Mouse (Mus musculus) heart, postnatal 25 days (tissue): ENCODE data around the gene Hist1h1d. TPM values are rescaled to one million over a fixed set of nuclear protein-coding genes. Genes with fewer than 3 reads are reported as not detected.
"Not testable (repeated sequence)": the region's sequence is repeated elsewhere in the genome, so short reads cannot be mapped to it uniquely, and the experiment has no call there.

Experiments
- DNase-seq: peaks from one replicate; pipeline ENCODE4 v3.0.0; 2022; ENCODE audit warnings: low spot score
- intact Hi-C: fragments of 180-260 bp; cut with DNase I; formaldehyde crosslinking; loops from one replicate; pipeline ENCODE4 v1.15.1; 2025
- total RNA-seq, 2 experiments: library from RNA; stranded (reverse); gene quantifications; 2 replicates each; pipeline ENCODE4 v1.2.3; 2021

The Hist1h1d gene
- total RNA-seq, 2 experiments from 2014 or later, result 1.8 to 2.5 TPM

GRCm38 (mm10) chr13:23564482-23564881, 11.4 kb downstream of the Hist1h1d start:
- intact Hi-C loops, result no loop called here
- no peak for DNase-seq

GRCm38 (mm10) chr13:23570261-23571021, 17.4 kb downstream of the Hist1h1d start:
- intact Hi-C loops, DNase-seq: not testable (repeated sequence)

- intact Hi-C loops, result no loop called here
- DNase-seq, result peak; percentile 51
Observed at GRCm38 (mm10) chr13:23571022-23571503, 18.0 kb downstream of the Hist1h1d start, which contains the start of the genes Hist1h2ae and Hist1h2bg. Hist1h2ae (minus strand) TSS chr13:23571220. Hist1h2bg (plus strand) TSS chr13:23571396.

GRCm38 (mm10) chr13:23571504-23572217, 18.6 kb downstream of the Hist1h1d start:
- intact Hi-C loops, DNase-seq: not testable (repeated sequence)

GRCm38 (mm10) chr13:23572218-23573033, 19.4 kb downstream of the Hist1h1d start:
- intact Hi-C loops, result no loop called here
- DNase-seq, result no peak

DNA sequence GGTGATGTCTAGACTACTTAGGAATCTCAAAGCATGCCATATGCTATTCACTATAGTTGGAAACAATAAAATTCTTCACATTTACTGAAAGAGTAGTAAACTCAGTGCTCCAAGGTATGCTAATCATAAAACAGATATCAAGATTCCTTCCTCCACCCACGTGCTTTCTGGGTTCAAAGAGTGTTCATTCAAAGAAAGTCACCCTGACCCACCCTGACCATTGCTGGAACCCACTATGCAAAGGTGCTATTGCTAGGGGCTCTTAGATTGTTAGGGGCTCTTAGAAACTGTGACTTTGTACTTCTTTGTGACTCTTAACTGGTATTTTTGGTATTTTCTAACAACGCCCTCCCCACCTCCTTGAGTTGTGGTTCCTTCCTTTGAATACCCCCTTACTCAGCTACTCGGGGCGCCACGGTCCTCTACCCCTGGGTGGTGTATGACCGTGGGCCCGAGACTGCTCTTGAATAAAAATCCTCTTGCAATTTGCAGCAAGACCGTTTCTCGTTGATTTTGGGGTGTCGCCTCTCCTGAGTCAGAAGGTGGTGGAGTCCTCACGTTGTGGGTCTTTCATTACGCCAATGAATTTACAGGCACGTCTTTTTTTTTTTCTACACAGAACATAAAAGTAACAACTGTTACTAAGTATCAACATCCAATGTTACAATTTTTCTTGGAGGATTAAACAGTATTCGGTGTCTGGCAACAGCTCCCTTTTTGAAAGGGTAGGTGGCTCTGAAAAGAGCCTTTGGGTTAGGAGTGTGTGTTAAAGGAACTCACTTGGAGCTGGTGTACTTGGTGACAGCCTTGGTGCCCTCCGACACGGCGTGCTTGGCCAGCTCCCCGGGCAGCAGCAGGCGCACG, 20.2 kb downstream of the Hist1h1d start:
- intact Hi-C loops, DNase-seq: not testable (repeated sequence)

GRCm38 (mm10) chr13:23573898-23574524, 20.9 kb downstream of the Hist1h1d start, which contains the start of the genes Hist1h2bf and Hist1h2ad:
Hist1h2bf (minus strand) TSS chr13:23574196.
Hist1h2ad (plus strand) TSS chr13:23574381.
- peak; percentile 86 for DNase-seq
- intact Hi-C loops, result not testable (repeated sequence)

DNA sequence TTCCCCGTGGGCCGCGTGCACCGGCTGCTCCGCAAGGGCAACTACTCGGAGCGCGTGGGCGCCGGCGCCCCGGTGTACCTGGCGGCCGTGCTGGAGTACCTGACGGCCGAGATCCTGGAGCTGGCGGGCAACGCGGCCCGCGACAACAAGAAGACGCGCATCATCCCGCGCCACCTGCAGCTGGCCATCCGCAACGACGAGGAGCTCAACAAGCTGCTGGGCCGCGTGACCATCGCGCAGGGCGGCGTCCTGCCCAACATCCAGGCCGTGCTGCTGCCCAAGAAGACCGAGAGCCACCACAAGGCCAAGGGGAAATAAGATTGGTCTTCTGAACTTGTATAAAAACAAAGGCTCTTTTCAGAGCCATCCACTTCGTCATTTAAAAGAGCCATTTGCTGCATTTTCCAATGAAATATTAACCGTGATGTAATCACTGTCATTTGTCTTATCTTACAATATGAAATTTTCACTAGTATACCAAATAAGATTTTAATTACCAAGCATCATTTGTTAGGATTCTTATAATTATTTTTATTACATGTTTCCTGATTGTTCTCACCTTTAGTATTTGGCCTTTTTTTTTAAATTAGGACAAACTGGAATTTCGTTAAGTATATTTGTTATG, 21.6 kb downstream of the Hist1h1d start:
- DNase-seq, intact Hi-C loops: not testable (repeated sequence)

GRCm38 (mm10) chr13:23575271-23575851, 22.3 kb downstream of the Hist1h1d start, which contains the start of gene Hist1h3d:
Hist1h3d (plus strand) TSS chr13:23575763.
- DNase-seq, result no peak
- intact Hi-C loops, result no loop called here

GRCm38 (mm10) chr13:23575864-23576313, 22.8 kb downstream of the Hist1h1d start:
- DNase-seq, intact Hi-C loops: not testable (repeated sequence)

DNA sequence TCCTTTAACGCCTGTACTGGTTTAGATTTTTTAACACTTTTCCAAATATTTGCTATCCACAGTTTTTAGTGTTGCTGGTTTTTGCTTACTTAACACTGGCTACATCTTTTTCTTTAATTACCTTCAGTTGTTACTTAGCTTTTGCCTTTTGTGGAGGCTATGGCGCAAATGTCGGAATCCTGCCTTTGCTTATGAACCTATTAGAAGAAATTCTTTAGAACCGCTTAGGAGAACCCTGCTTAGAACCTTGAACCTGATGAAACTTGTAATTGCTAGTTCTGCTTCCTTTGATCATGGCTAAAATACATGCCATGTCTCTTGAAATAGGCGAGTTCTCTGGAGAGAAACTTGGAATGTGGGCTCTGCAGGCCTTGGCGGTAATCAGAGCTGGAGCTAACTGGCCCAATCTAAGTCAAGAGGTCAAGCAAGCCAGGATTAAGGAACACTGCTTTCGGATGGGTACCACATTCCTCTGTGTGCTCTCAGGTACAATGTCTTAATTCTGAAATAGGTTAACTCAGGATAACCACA, 23.4 kb downstream of the Hist1h1d start:
- intact Hi-C loops, result no loop called here
- DNase-seq, result no peak

DNA sequence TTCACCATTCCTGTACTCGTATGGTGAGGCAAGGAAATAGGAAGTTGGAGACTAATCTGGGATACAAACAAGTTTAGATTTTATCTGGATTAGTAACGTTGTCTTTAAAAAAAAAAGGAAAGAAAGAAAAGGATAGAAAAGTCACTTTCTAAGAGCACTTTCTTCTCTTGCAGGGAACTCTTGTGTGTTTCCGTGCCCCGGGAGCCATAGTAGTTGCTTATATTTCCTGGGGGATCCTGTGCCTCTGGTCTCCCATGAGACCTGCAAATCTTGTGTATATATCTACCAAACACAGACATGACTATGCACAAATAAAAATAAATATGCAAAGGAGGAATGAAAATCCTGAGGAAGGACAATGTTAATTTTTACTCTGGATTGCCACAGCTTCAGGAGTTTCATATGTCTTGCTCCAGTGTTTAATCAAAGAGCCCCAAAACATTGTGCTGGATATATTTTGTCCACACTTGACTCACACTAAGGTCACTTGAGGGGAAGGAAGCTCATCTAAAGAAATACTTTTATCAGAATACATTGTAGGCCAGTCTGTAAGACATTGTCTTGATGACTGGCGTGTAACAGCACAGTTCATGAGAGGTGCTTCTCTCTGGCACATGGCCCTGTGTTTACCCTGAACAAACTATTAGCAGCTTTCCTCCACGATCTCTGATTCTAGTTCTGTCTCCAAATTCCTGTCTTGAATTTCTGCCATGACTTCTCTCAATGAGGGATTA, 24.0 kb downstream of the Hist1h1d start:
- intact Hi-C loops, result no loop called here
- no peak for DNase-seq

DNA sequence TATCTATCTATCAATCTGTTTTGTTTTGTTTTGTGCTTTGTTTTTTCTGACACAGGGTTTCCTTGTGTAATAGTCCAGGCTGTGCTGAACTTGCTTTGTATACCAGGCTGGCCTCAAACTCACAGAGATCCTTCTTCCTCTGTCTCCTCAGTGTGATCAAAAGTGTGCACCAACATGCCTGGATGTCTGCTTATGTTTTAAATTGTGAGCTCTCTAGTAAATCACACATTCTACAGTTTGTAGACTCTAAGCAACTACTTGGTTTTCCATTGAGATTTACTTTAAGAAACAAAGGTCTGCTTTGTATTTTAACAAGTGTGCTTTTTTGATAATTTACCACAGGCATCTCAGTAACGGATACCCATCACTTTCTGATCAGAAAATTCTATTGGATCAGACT, 24.8 kb downstream of the Hist1h1d start:
- intact Hi-C loops, result no loop called here
- DNase-seq, result no peak

GRCm38 (mm10) chr13:23581408-23582218, 28.6 kb downstream of the Hist1h1d start, which contains the start of gene Hist1h4d:
Hist1h4d (plus strand) TSS chr13:23581598.
- peak; percentile 97 for DNase-seq
- intact Hi-C loops, result loop anchor here (5.0 kb wide), 3 partner anchors 49 to 171 kb away; partner anchors contain the start of genes Hist1h2ab, Hist1h2af, Hist1h3b and Hist1h4h

- intact Hi-C loops, result loop anchor here (5.0 kb wide), 3 partner anchors 50 to 170 kb away; partner anchors contain the start of genes Hist1h2ab, Hist1h2af, Hist1h3b and Hist1h4h
- DNase-seq, result no peak
Observed at GRCm38 (mm10) chr13:23582219-23583056, 29.4 kb downstream of the Hist1h1d start.
